Mouse (Mus musculus): ENCODE results near the gene Mrpl52.

Mrpl52 gene

GRCm38 (mm10) chr14:54425540-54425939, 1.2 kb upstream of the Mrpl52 start:
- Histone ChIP-seq H3K4me1 (replicated peaks; ENCODE audit: low read depth, low read length) (peaks cover 66% of the 10 kb centered on the region), H3K36me3 (ENCODE audit: insufficient read depth, low read length) (peaks cover 23% of the 10 kb centered on the region), H3K27me3 (ENCODE audit: insufficient read depth, low read length) (0 out of 2 replicates have a peak, but pooled peaks cover 2% of the 10 kb centered on the region), H3K9me3 (ENCODE audit: low read length) (no peaks in the 10 kb centered on the region), H3K4me3 (replicated peaks; ENCODE audit: low read length) (peak overlapping the region; percentile 99)
- TF ChIP-seq NANOG (IDR thresholded peaks at IDR 0.05; ENCODE audit: borderline replicate concordance, low read length), result no peak
- TF ChIP-seq CTCF (conservative IDR thresholded peaks at IDR 0.05; ENCODE audit: low read length), result no peak
- TF ChIP-seq POU5F1 (IDR thresholded peaks at IDR 0.05; ENCODE audit: borderline replicate concordance, low read length), result no peak

DNA sequence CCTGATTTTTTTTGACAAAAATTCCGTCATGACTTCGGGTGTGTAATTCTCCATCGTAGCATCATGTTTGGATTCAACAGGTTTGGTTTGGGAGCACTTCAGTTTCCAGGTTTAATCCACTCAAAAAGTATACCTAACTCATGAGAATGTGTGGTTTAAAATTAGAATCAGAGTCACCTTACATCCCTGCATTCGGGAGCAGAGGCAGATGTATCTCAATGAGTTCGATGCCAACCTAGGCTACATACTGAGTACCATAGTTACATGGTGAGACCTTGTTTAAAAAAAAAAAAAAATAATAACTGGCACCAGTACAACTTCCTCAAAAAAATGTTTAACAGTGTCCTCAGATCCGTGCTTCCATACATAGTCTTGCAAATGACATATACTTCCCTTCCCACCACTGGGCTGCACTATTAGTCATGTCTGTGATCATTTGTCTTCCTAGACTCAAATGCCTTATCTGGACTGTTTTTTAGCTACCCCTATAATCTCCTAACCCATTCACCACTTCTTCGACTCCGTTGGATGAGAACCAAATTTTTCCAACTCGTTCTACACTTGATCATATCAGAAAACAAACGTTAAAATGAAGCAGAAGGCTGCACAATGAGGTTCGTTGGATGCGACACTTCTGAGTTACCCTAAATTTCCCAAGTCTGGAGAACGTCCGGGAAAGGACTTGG, 563 bp upstream of the Mrpl52 start:
- TF ChIP-seq POU5F1 (IDR thresholded peaks at IDR 0.05; ENCODE audit: borderline replicate concordance, low read length) (no peak), CTCF (conservative IDR thresholded peaks at IDR 0.05; ENCODE audit: low read length) (no peak), NANOG (IDR thresholded peaks at IDR 0.05; ENCODE audit: borderline replicate concordance, low read length) (no peak)
- H3K4me1 ChIP-seq (replicated peaks; ENCODE audit: low read depth, low read length), result peaks cover 70% of the 10 kb centered on the region
- H3K36me3 ChIP-seq (ENCODE audit: insufficient read depth, low read length), result peaks cover 23% of the 10 kb centered on the region
- H3K4me3 ChIP-seq (replicated peaks; ENCODE audit: low read length), result peak overlapping the region; percentile 99
- no peaks in the 10 kb centered on the region for H3K9me3 ChIP-seq (ENCODE audit: low read length)
- peaks cover 8% of the 10 kb centered on the region; the same call in 1 of the 2 replicates for H3K27me3 ChIP-seq (ENCODE audit: insufficient read depth, low read length)

DNA sequence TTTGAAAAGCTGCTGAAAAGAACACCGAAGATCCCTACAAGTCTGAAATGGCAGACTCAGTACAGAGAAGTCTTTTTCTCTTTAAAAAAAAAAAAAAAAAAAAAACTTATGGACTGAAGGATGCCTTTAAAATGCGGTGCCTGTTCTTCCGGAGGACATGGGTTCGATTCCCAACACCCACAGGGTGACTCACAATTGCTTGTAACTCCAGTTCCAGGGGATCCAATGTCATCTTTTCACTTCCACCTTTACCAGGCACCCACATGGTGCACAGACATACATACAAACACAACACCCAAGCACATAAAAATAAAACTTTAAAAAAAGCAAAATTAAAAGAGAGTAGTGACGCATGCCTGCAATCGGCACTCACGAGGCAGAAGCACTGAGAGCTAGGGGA, 987 bp downstream of the Mrpl52 start:
- H3K4me1 ChIP-seq (replicated peaks; ENCODE audit: low read depth, low read length), result peaks cover 76% of the 10 kb centered on the region
- H3K4me3 ChIP-seq (replicated peaks; ENCODE audit: low read length), result peak overlapping the region; percentile 99
- TF ChIP-seq NANOG (IDR thresholded peaks at IDR 0.05; ENCODE audit: borderline replicate concordance, low read length) (no peak), CTCF (conservative IDR thresholded peaks at IDR 0.05; ENCODE audit: low read length) (no peak), POU5F1 (IDR thresholded peaks at IDR 0.05; ENCODE audit: borderline replicate concordance, low read length) (no peak)
- H3K9me3 ChIP-seq (ENCODE audit: low read length), result no peaks in the 10 kb centered on the region
- peaks cover 23% of the 10 kb centered on the region for H3K36me3 ChIP-seq (ENCODE audit: insufficient read depth, low read length)
- peaks cover 17% of the 10 kb centered on the region for H3K27me3 ChIP-seq (ENCODE audit: insufficient read depth, low read length)

- Histone ChIP-seq H3K27me3 (ENCODE audit: insufficient read depth, low read length) (peaks cover 17% of the 10 kb centered on the region), H3K4me3 (replicated peaks; ENCODE audit: low read length) (no peak overlapping the region), H3K9me3 (ENCODE audit: low read length) (no peaks in the 10 kb centered on the region), H3K36me3 (ENCODE audit: insufficient read depth, low read length) (peaks cover 23% of the 10 kb centered on the region), H3K4me1 (replicated peaks; ENCODE audit: low read depth, low read length) (peaks cover 81% of the 10 kb centered on the region)
- TF ChIP-seq CTCF (conservative IDR thresholded peaks at IDR 0.05; ENCODE audit: low read length) (no peak), NANOG (IDR thresholded peaks at IDR 0.05; ENCODE audit: borderline replicate concordance, low read length) (no peak), POU5F1 (IDR thresholded peaks at IDR 0.05; ENCODE audit: borderline replicate concordance, low read length) (no peak)
These were observed 1.7 kb downstream of the Mrpl52 start for GRCm38 (mm10) chr14:54428421-54428820.

DNA sequence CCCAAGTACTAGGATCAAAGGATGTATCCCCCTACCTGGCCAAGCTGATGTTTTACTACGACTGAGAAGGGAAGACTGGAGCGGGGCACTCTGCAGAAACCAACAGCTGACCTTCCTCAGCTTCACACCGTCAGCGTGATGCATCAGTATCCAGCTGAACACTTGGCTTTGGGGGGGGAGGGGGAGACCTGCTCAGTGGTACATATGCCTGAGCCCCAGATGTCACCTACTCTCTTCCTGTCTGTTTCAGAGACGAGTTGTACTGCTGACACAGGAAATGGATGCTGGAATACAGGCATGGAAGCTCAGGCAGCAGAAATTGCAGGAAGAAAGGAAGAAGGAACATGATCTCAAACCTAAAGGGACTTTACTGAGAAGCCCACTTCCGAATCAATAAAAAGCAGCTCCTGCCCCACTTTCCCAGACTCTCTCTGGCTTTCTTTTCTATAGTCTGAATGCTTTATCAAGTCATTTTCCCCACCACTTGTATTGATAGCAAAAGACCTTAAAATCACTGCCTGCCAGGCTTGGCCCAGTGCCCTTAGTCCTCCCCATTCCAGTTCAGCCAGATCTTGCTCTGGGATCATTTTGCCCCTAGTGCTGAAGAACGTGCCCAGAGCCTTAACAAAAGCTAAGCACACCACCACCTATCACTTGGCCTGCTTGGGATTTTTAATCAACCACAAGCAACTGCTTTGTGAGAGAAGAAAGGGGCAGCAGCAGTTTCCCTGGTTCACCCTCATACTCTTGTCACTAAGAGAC, 2.8 kb downstream of the Mrpl52 start:
- H3K4me1 ChIP-seq (replicated peaks; ENCODE audit: low read depth, low read length), result peaks cover 82% of the 10 kb centered on the region

GRCm38 (mm10) chr14:54430406-54431145, 3.9 kb downstream of the Mrpl52 start:
- Histone ChIP-seq H3K36me3 (ENCODE audit: insufficient read depth, low read length) (peaks cover 25% of the 10 kb centered on the region), H3K4me1 (replicated peaks; ENCODE audit: low read depth, low read length) (peaks cover 80% of the 10 kb centered on the region), H3K4me3 (replicated peaks; ENCODE audit: low read length) (peak overlapping the region; percentile 82), H3K9me3 (ENCODE audit: low read length) (no peaks in the 10 kb centered on the region), H3K27me3 (ENCODE audit: insufficient read depth, low read length) (peaks cover 17% of the 10 kb centered on the region)
- TF ChIP-seq NANOG (IDR thresholded peaks at IDR 0.05; ENCODE audit: borderline replicate concordance, low read length) (no peak), POU5F1 (IDR thresholded peaks at IDR 0.05; ENCODE audit: borderline replicate concordance, low read length) (no peak), CTCF (conservative IDR thresholded peaks at IDR 0.05; ENCODE audit: low read length) (no peak)

More for the DNA sequence above, 2.8 kb downstream of the Mrpl52 start:
- Histone ChIP-seq H3K36me3 (ENCODE audit: insufficient read depth, low read length) (peaks cover 23% of the 10 kb centered on the region), H3K27me3 (ENCODE audit: insufficient read depth, low read length) (peaks cover 17% of the 10 kb centered on the region), H3K4me3 (replicated peaks; ENCODE audit: low read length) (peak overlapping the region; percentile 82; the same call in 1 of the 2 replicates), H3K9me3 (ENCODE audit: low read length) (no peaks in the 10 kb centered on the region)
- TF ChIP-seq NANOG (IDR thresholded peaks at IDR 0.05; ENCODE audit: borderline replicate concordance, low read length) (no peak), CTCF (conservative IDR thresholded peaks at IDR 0.05; ENCODE audit: low read length) (no peak), POU5F1 (IDR thresholded peaks at IDR 0.05; ENCODE audit: borderline replicate concordance, low read length) (no peak)

DNA sequence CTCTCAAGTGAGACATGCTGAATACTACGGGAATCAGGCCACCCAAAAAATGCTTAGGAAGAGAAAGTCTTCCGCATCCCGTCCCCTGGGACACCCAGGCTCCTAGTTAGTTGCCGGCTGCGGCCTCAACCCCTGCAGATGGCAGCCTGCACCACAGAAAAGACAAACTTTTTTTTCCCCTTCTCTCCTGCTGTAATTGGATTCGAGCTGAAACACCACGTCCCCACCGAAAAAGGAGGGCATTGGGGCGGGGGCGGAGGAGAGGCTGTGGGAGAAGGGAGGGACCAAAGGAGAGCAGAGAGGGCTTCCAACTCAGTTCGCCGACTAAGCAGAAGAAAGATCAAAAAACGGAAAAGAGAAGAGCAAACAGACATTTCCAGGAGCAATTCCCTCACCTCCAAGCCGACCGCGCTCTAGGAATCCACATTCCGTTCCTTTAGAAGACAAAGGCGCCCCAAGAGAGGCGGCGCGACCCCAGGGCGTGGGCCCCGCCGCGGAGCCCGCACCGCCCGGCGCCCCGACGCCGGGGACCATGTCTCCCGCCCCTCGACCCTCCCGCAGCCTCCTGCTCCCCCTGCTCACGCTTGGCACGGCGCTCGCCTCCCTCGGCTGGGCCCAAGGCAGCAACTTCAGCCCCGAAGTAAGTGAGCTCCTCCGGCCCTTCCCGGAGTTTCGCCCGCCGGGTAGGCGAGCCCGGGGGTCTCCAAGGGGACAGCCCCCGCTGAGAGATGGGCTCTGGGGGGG, 4.8 kb downstream of the Mrpl52 start, which contains the start of gene Mmp14:
TSS of gene Mmp14 (plus strand) at position 279 of the 744 bp plus-strand sequence.
- Histone ChIP-seq H3K36me3 (ENCODE audit: insufficient read depth, low read length) (peaks cover 34% of the 10 kb centered on the region), H3K9me3 (ENCODE audit: low read length) (no peaks in the 10 kb centered on the region), H3K4me1 (replicated peaks; ENCODE audit: low read depth, low read length) (peaks cover 75% of the 10 kb centered on the region), H3K27me3 (ENCODE audit: insufficient read depth, low read length) (peaks cover 17% of the 10 kb centered on the region), H3K4me3 (replicated peaks; ENCODE audit: low read length) (peak within 1 kb of the TSS; percentile 82)
- no peak for TF ChIP-seq POU5F1 (IDR thresholded peaks at IDR 0.05; ENCODE audit: borderline replicate concordance, low read length)
- TF ChIP-seq CTCF (conservative IDR thresholded peaks at IDR 0.05; ENCODE audit: low read length), result no peak
- TF ChIP-seq NANOG (IDR thresholded peaks at IDR 0.05; ENCODE audit: borderline replicate concordance, low read length), result no peak

Data from E14TG2a.4 (cell line).